Mouse (Mus musculus) CH12F3 (cell line): Measurements from ENCODE around the gene Rbak.
"Not testable (repeated sequence)": the region's sequence is repeated elsewhere in the genome, so short reads cannot be mapped to it uniquely, and the experiment has no call there.

Experiments
- in situ Hi-C: fragments of 300-500 bp; cut with MboI; formaldehyde crosslinking; loops from 2 replicates; pipeline ENCODE4 v1.14.3; 2020; ENCODE audit warnings: low sequenced_read_pairs

Gene Rbak

GRCm38 (mm10) chr5:143135042-143135441 lies 45.5 kb downstream of the Rbak start:
- in situ Hi-C loops, result no loop called here

GRCm38 (mm10) chr5:143134216-143135010 lies 46.2 kb downstream of the Rbak start:
- in situ Hi-C loops, result not testable (repeated sequence)

- in situ Hi-C loops, result no loop called here
Measured at GRCm38 (mm10) chr5:143132935-143133514, 47.5 kb downstream of the Rbak start.

GRCm38 (mm10) chr5:143130342-143130741 lies 50.2 kb downstream of the Rbak start:
- in situ Hi-C loops, result no loop called here

DNA sequence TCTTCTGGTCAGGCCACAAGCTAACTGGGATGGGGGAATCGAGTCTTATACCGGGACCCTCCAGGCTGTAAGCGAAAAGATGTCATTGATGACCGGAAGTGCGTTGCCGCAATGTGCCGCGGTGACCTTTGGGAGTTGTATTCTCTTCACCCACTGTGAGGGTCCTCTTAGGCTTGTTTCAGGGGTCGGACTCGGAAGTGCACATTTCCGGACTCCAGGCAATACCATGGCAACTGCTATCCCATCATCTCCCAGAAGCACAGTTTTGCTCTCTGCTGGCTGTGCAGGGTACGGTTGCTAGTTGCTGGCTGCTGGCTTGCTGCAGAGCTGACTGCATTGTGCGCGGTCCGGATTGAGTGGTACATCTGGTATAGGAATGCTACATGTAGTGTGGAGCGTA lies 51.5 kb downstream of the Rbak start:
- in situ Hi-C loops, result no loop called here

GRCm38 (mm10) chr5:143127837-143128236 lies 52.7 kb downstream of the Rbak start:
- in situ Hi-C loops, result no loop called here

DNA sequence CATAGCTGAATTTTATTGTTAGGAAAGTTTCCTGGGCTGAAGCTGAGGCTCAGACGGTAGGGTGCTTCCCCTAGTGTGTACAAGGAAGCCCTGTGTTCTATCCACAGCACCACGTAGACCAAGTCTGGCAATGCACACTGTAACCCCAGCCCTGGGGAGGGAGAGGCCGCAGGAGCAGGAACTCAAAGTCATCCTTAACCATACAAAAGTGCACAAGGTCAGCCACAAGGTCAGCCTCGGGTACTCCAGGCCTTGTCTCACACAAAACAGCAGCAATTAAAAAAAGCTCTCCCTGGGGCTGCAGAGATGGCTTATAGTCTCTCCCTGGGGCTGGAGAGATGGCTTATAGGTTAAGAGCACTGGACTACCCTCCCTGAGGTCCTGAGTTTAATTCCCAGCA lies 53.7 kb downstream of the Rbak start:
- in situ Hi-C loops, result no loop called here

GRCm38 (mm10) chr5:143126089-143126488 lies 54.5 kb downstream of the Rbak start:
- in situ Hi-C loops, result no loop called here

- in situ Hi-C loops, result no loop called here
Measured at GRCm38 (mm10) chr5:143125601-143126000, 55.0 kb downstream of the Rbak start.

- in situ Hi-C loops, result no loop called here
Measured at GRCm38 (mm10) chr5:143124805-143125378, 55.7 kb downstream of the Rbak start.

- in situ Hi-C loops, result no loop called here
Measured at GRCm38 (mm10) chr5:143122673-143123072, 57.9 kb downstream of the Rbak start.
